Mouse (Mus musculus): ENCODE results near the gene Slc25a17. TPM values are rescaled to one million over a fixed set of nuclear protein-coding genes. Genes with fewer than 3 reads are reported as not detected.
A peak's percentile ranks its signal among the peaks of the same experiment; 100 is the strongest.

Gene Slc25a17
- polyA plus RNA-seq (2016; fragmentation: Nextera tagmentation; extraction: Ambion mirVana): 112 and 119 TPM in 2 replicates

GRCm38 (mm10) chr15:81360345-81361021, at the start of gene Slc25a17:
Gene Slc25a17, minus strand, starts transcription at chr15:81360812.
- WGBS: 1% methylated on average over 30 of the region's 30 CpGs
- peaks cover 19% of the 10 kb centered on the region for H3K36me3 ChIP-seq
- peak within 1 kb of the TSS; percentile 60 for H3K4me3 ChIP-seq
- peak; percentile 99 for ATAC-seq (ENCODE audit: low FRiP score, low read depth)
- no peaks in the 10 kb centered on the region for H3K27me3 ChIP-seq (replicated peaks)
- H3K9me3 ChIP-seq: no peaks in the 10 kb centered on the region
- peak within 1 kb of the TSS; percentile 64 for H3K9ac ChIP-seq
- 0 out of 2 replicates have a peak within 1 kb of the TSS, but pooled peaks have one; percentile 42 for H3K27ac ChIP-seq
- peak within 1 kb of the TSS; percentile 64 for H3K4me2 ChIP-seq (replicated peaks)
- peaks cover 25% of the 10 kb centered on the region for H3K4me1 ChIP-seq

GRCm38 (mm10) chr15:81408199-81408598, 47.6 kb upstream of the Slc25a17 start, which contains the start of gene Dnajb7:
Gene Dnajb7, minus strand, starts transcription at chr15:81408299.
- H3K36me3 ChIP-seq: no peaks in the 10 kb centered on the region
- no peak within 1 kb of the TSS for H3K9ac ChIP-seq
- no peaks in the 10 kb centered on the region for H3K27me3 ChIP-seq (replicated peaks)
- ATAC-seq (ENCODE audit: low FRiP score, low read depth): no peak
- H3K4me3 ChIP-seq: no peak within 1 kb of the TSS
- no peaks in the 10 kb centered on the region for H3K9me3 ChIP-seq
- WGBS: 97% methylated on average over 1 of the region's 1 CpGs
- H3K4me1 ChIP-seq: no peaks in the 10 kb centered on the region
- no peak within 1 kb of the TSS for H3K27ac ChIP-seq
- H3K4me2 ChIP-seq (replicated peaks): no peak within 1 kb of the TSS

- no peaks in the 10 kb centered on the region for H3K27me3 ChIP-seq (replicated peaks)
- no peaks in the 10 kb centered on the region for H3K9me3 ChIP-seq
- H3K4me2 ChIP-seq (replicated peaks): no peak overlapping the region
- peaks cover 7% of the 10 kb centered on the region for H3K4me1 ChIP-seq
- no peak overlapping the region for H3K4me3 ChIP-seq
- no peaks in the 10 kb centered on the region for H3K36me3 ChIP-seq
- 86% methylated on average over 3 of the region's 3 CpGs for WGBS
- no peak overlapping the region for H3K9ac ChIP-seq
- no peak overlapping the region for H3K27ac ChIP-seq
- no peak for ATAC-seq (ENCODE audit: low FRiP score, low read depth)
Measured at GRCm38 (mm10) chr15:81405008-81405407, 44.4 kb upstream of the Slc25a17 start.

GRCm38 (mm10) chr15:81399638-81400315, 39.2 kb upstream of the Slc25a17 start, which contains the start of the genes St13 and Xpnpep3:
Gene St13, minus strand, starts transcription at chr15:81400077.
Gene Xpnpep3, plus strand, starts transcription at chr15:81400138.
- Histone ChIP-seq H3K36me3 (no peaks in the 10 kb centered on the region), H3K27me3 (replicated peaks) (no peaks in the 10 kb centered on the region), H3K4me2 (replicated peaks) (peak within 1 kb of the TSS; percentile 80), H3K4me1 (peaks cover 14% of the 10 kb centered on the region), H3K4me3 (peak within 1 kb of the TSS; percentile 82), H3K9ac (peak within 1 kb of the TSS; percentile 90), H3K27ac (peak within 1 kb of the TSS; percentile 81), H3K9me3 (no peaks in the 10 kb centered on the region)
- peak; percentile 99 for ATAC-seq (ENCODE audit: low FRiP score, low read depth)
- under 1% methylated on average over 50 of the region's 50 CpGs for WGBS

- Histone ChIP-seq H3K4me3 (peak overlapping the region; percentile 82), H3K4me1 (peaks cover 14% of the 10 kb centered on the region), H3K4me2 (replicated peaks) (peak overlapping the region; percentile 80), H3K36me3 (no peaks in the 10 kb centered on the region), H3K9me3 (no peaks in the 10 kb centered on the region), H3K27me3 (replicated peaks) (no peaks in the 10 kb centered on the region), H3K9ac (peak overlapping the region; percentile 90), H3K27ac (peak overlapping the region; percentile 81)
- WGBS: under 1% methylated on average over 21 of the region's 21 CpGs
- peak; percentile 79; the same call in 1 of the 2 replicates for ATAC-seq (ENCODE audit: low FRiP score, low read depth)
Measured at GRCm38 (mm10) chr15:81399297-81399637, 38.7 kb upstream of the Slc25a17 start.

GRCm38 (mm10) chr15:81398189-81398588, 37.6 kb upstream of the Slc25a17 start:
- peak overlapping the region; percentile 80 for H3K4me2 ChIP-seq (replicated peaks)

GRCm38 (mm10) chr15:81394211-81394915, 33.8 kb upstream of the Slc25a17 start:
- Histone ChIP-seq H3K4me2 (replicated peaks) (no peak overlapping the region), H3K9me3 (no peaks in the 10 kb centered on the region), H3K27ac (no peak overlapping the region), H3K4me1 (peaks cover 6% of the 10 kb centered on the region), H3K9ac (no peak overlapping the region), H3K4me3 (no peak overlapping the region), H3K27me3 (replicated peaks) (no peaks in the 10 kb centered on the region), H3K36me3 (peaks cover 21% of the 10 kb centered on the region)
- ATAC-seq (ENCODE audit: low FRiP score, low read depth): no peak
- 90% methylated on average over 8 of the region's 8 CpGs for WGBS

More at GRCm38 (mm10) chr15:81398189-81398588, 37.6 kb upstream of the Slc25a17 start:
- Histone ChIP-seq H3K27ac (no peak overlapping the region), H3K27me3 (replicated peaks) (no peaks in the 10 kb centered on the region), H3K9ac (peak overlapping the region; percentile 90), H3K36me3 (no peaks in the 10 kb centered on the region), H3K4me1 (peaks cover 14% of the 10 kb centered on the region), H3K9me3 (no peaks in the 10 kb centered on the region), H3K4me3 (peak overlapping the region; percentile 82)
- no peak for ATAC-seq (ENCODE audit: low FRiP score, low read depth)

GRCm38 (mm10) chr15:81392997-81393396, 32.4 kb upstream of the Slc25a17 start:
- Histone ChIP-seq H3K4me1 (no peaks in the 10 kb centered on the region; the same call in 1 of the 2 replicates), H3K4me3 (no peak overlapping the region), H3K27me3 (replicated peaks) (no peaks in the 10 kb centered on the region), H3K27ac (no peak overlapping the region), H3K9ac (no peak overlapping the region), H3K9me3 (no peaks in the 10 kb centered on the region), H3K4me2 (replicated peaks) (no peak overlapping the region), H3K36me3 (peaks cover 28% of the 10 kb centered on the region)
- ATAC-seq (ENCODE audit: low FRiP score, low read depth): no peak

- Histone ChIP-seq H3K9ac (no peak overlapping the region), H3K27ac (no peak overlapping the region), H3K4me1 (no peaks in the 10 kb centered on the region), H3K36me3 (peaks cover 74% of the 10 kb centered on the region), H3K9me3 (no peaks in the 10 kb centered on the region), H3K4me3 (no peak overlapping the region), H3K4me2 (replicated peaks) (no peak overlapping the region), H3K27me3 (replicated peaks) (no peaks in the 10 kb centered on the region)
- WGBS: 96% methylated on average over 5 of the region's 5 CpGs
- ATAC-seq (ENCODE audit: low FRiP score, low read depth): no peak
Measured at GRCm38 (mm10) chr15:81386327-81386726, 25.7 kb upstream of the Slc25a17 start.

- no peak overlapping the region for H3K9ac ChIP-seq
- no peak overlapping the region for H3K27ac ChIP-seq
- WGBS: 91% methylated on average over 2 of the region's 2 CpGs
- H3K4me3 ChIP-seq: no peak overlapping the region
- H3K9me3 ChIP-seq: no peaks in the 10 kb centered on the region
- H3K27me3 ChIP-seq (replicated peaks): no peaks in the 10 kb centered on the region
- no peaks in the 10 kb centered on the region for H3K4me1 ChIP-seq
- peaks cover 50% of the 10 kb centered on the region for H3K36me3 ChIP-seq
- ATAC-seq (ENCODE audit: low FRiP score, low read depth): no peak
- H3K4me2 ChIP-seq (replicated peaks): no peak overlapping the region
Measured at GRCm38 (mm10) chr15:81378845-81379244, 18.2 kb upstream of the Slc25a17 start.

GRCm38 (mm10) chr15:81374621-81375020, 14.0 kb upstream of the Slc25a17 start:
- WGBS: 94% methylated on average over 11 of the region's 11 CpGs
- Histone ChIP-seq H3K36me3 (peaks cover 59% of the 10 kb centered on the region), H3K9me3 (no peaks in the 10 kb centered on the region), H3K4me1 (no peaks in the 10 kb centered on the region), H3K27me3 (replicated peaks) (no peaks in the 10 kb centered on the region), H3K9ac (no peak overlapping the region), H3K27ac (no peak overlapping the region), H3K4me3 (no peak overlapping the region), H3K4me2 (replicated peaks) (no peak overlapping the region)
- ATAC-seq (ENCODE audit: low FRiP score, low read depth): no peak

- WGBS: 73% methylated on average over 1 of the region's 1 CpGs
- Histone ChIP-seq H3K27ac (no peak overlapping the region), H3K27me3 (replicated peaks) (no peaks in the 10 kb centered on the region), H3K4me1 (no peaks in the 10 kb centered on the region), H3K4me2 (replicated peaks) (no peak overlapping the region), H3K9ac (no peak overlapping the region), H3K36me3 (peaks cover 77% of the 10 kb centered on the region), H3K9me3 (no peaks in the 10 kb centered on the region), H3K4me3 (no peak overlapping the region)
- no peak for ATAC-seq (ENCODE audit: low FRiP score, low read depth)
Measured at GRCm38 (mm10) chr15:81370356-81370755, 9.7 kb upstream of the Slc25a17 start.
